Mouse (Mus musculus) intestine, embryonic 14.5 days (tissue): ENCODE results near the gene Impdh2. TPM values are rescaled to one million over a fixed set of nuclear protein-coding genes. Genes with fewer than 3 reads are reported as not detected.
"Not testable (repeated sequence)": the region's sequence is repeated elsewhere in the genome, so short reads cannot be mapped to it uniquely, and the experiment has no call there.

Experiments used
- ATAC-seq: fragments of 200-750 bp; cut with Nextera tagmentation; replicated peaks from 2 replicates; pipeline ENCODE4 v1.8.0; 2017; ENCODE audit warnings: low read depth, moderate number of reproducible peaks, moderate TSS enrichment, moderate library complexity; ENCODE audit not compliant: low FRiP score, low TSS enrichment
- DNase-seq: peaks from one replicate; pipeline ENCODE4 v3.0.0-alpha.2; 2018; ENCODE audit warnings: low spot score
- H3K27ac ChIP-seq: fragments of 300-500 bp; sonication (generic); 2 replicates; pipeline ENCODE4 v1.5.1; 2014; ENCODE audit warnings: low read depth, mild to moderate bottlenecking, control low read depth
- H3K27me3 ChIP-seq: fragments of 300-500 bp; sonication (generic); replicated peaks from 2 replicates; pipeline ENCODE4 v1.6.1; 2014; ENCODE audit warnings: low read length, control low read depth; ENCODE audit not compliant: control insufficient read depth, insufficient read depth
- H3K36me3 ChIP-seq: fragments of 300-500 bp; sonication (generic); 2 replicates; pipeline ENCODE4 v1.6.1; 2014; ENCODE audit warnings: low read length, control low read depth; ENCODE audit not compliant: control insufficient read depth, insufficient read depth
- H3K4me1 ChIP-seq: fragments of 300-500 bp; sonication (generic); replicated peaks from 2 replicates; pipeline ENCODE4 v1.6.1; 2014; ENCODE audit warnings: low read length, control low read depth, mixed read lengths; ENCODE audit not compliant: control insufficient read depth, insufficient read depth
- H3K4me2 ChIP-seq: fragments of 300-500 bp; sonication (generic); 2 replicates; pipeline ENCODE4 v1.6.1; 2014; ENCODE audit warnings: low read length
- H3K4me3 ChIP-seq: fragments of 300-500 bp; sonication (generic); 2 replicates; pipeline ENCODE4 v1.5.1; 2014; ENCODE audit warnings: low read depth, low read length, control low read depth, mixed read lengths
- H3K9ac ChIP-seq: fragments of 300-500 bp; sonication (generic); 2 replicates; pipeline ENCODE4 v1.6.1; 2014; ENCODE audit warnings: mild to moderate bottlenecking, low read length
- H3K9me3 ChIP-seq: fragments of 300-500 bp; sonication (generic); 2 replicates; pipeline ENCODE4 v1.6.1; 2016; ENCODE audit warnings: low read length, control low read depth; ENCODE audit not compliant: control insufficient read depth
- WGBS: fragments of 180-500 bp; shearing (Covaris S2); extraction: QIAGEN DNeasy Blood & Tissue Kit; methylation state at CpG from one replicate; pipeline ENCODE4 v1.1.7; 2014; 5-methylcytosine and 5-hydroxymethylcytosine counted together
- microRNA counts: library from miRNA; unstranded; fragments of <30 nt; microRNA quantifications from one replicate; lab custom pipeline; 2016
- microRNA-seq: library from miRNA; unstranded; fragments of <30 nt; microRNA quantifications from one replicate; pipeline ENCODE4, GENCODE M21; 2016
- polyA plus RNA-seq: library from polyadenylated mRNA; unstranded; fragments of >200 nt; fragmentation: Nextera tagmentation; extraction: Ambion mirVana; gene quantifications from 2 replicates; pipeline ENCODE4 v1.2.1, GENCODE M21; 2014

Gene Impdh2
- polyA plus RNA-seq, 1 experiment from 2014 or later: 226 TPM

GRCm38 (mm10) chr9:108607929-108608328, 47.8 kb downstream of the Impdh2 start:
- H3K27me3 ChIP-seq, ATAC-seq, H3K4me1 ChIP-seq, H3K4me2 ChIP-seq, DNase-seq, H3K4me3 ChIP-seq, H3K9ac ChIP-seq, H3K9me3 ChIP-seq, H3K27ac ChIP-seq: not testable (repeated sequence)
- WGBS: 87% methylated on average over 5 of the region's 5 CpGs
- peaks cover 97% of the 10 kb centered on the region for H3K36me3 ChIP-seq

GRCm38 (mm10) chr9:108608889-108609288, 48.8 kb downstream of the Impdh2 start:
- Histone ChIP-seq H3K4me2 (no peak overlapping the region), H3K4me1 (no peaks in the 10 kb centered on the region), H3K4me3 (no peak overlapping the region), H3K9ac (no peak overlapping the region), H3K36me3 (peaks cover 97% of the 10 kb centered on the region), H3K27ac (no peak overlapping the region), H3K9me3 (no peaks in the 10 kb centered on the region), H3K27me3 (no peaks in the 10 kb centered on the region)
- ATAC-seq (no peak), DNase-seq (no peak)
- 88% methylated on average over 4 of the region's 4 CpGs for WGBS

GRCm38 (mm10) chr9:108611488-108611887, 51.4 kb downstream of the Impdh2 start:
- no peaks in the 10 kb centered on the region for H3K4me1 ChIP-seq
- ATAC-seq (no peak), DNase-seq (no peak)
- H3K27ac ChIP-seq: no peak overlapping the region
- no peaks in the 10 kb centered on the region for H3K27me3 ChIP-seq
- WGBS: 95% methylated on average over 10 of the region's 10 CpGs
- no peak overlapping the region for H3K4me2 ChIP-seq
- H3K9me3 ChIP-seq: no peaks in the 10 kb centered on the region
- H3K4me3 ChIP-seq: no peak overlapping the region
- H3K36me3 ChIP-seq: peaks cover 98% of the 10 kb centered on the region
- H3K9ac ChIP-seq: no peak overlapping the region

MicroRNA genes within 50 kb of the gene (microRNA counts, 519-probe panel; counts per million panel counts)
- microRNA mmu-miR-191 (lab: Ali Mortazavi, UCI) (3,764 counts per million, percentile 54 among the panel's probes with 10 or more counts), microRNA mmu-miR-425 (lab: Ali Mortazavi, UCI) (3,307 counts per million, percentile 42 among the panel's probes with 10 or more counts)

Small RNA genes lying within 50 kb of the gene (microRNA-seq; reads per million reads assigned to microRNA genes)
- gene Gm24083 (not detected), gene Mir191 (not detected), gene Mir425 (2,770 reads per million, percentile 86 among the genes with 10 or more reads in this experiment)

Other genes with a start within 250 kb of the Impdh2 start
- gene Gpx1, start 221.4 kb upstream of the Impdh2 start, polyA plus RNA-seq: 760 and 815 TPM in 2 replicates
- 103 and 114 TPM in 2 replicates for gene Usp4, start 212.4 kb upstream of the Impdh2 start, polyA plus RNA-seq
- 0.55 and 0.66 TPM in 2 replicates for gene 1700102P08Rik, start 167.5 kb upstream of the Impdh2 start, polyA plus RNA-seq
- 1.5 and 1.7 TPM in 2 replicates for gene Ccdc36, start 131.8 kb upstream of the Impdh2 start, polyA plus RNA-seq
- gene BC048562, start 123.8 kb upstream of the Impdh2 start, polyA plus RNA-seq: not detected in 2 replicates
- 43.9 and 49.7 TPM in 2 replicates for gene Ccdc71, start 99.8 kb upstream of the Impdh2 start, polyA plus RNA-seq
- 59.9 and 60.7 TPM in 2 replicates for gene Klhdc8b, start 98.7 kb upstream of the Impdh2 start, polyA plus RNA-seq
- 32.3 and 33.7 TPM in 2 replicates for gene Lamb2, start 80.5 kb upstream of the Impdh2 start, polyA plus RNA-seq
- 51.6 and 53.5 TPM in 2 replicates for gene Usp19, start 69.7 kb upstream of the Impdh2 start, polyA plus RNA-seq
- gene Qars, start 52.6 kb upstream of the Impdh2 start, polyA plus RNA-seq: 119 and 128 TPM in 2 replicates
- 122 and 133 TPM in 2 replicates for gene Qrich1, start 43.5 kb upstream of the Impdh2 start, polyA plus RNA-seq
- 37.0 and 39.8 TPM in 2 replicates for gene Ndufaf3, start 7.1 kb downstream of the Impdh2 start, polyA plus RNA-seq
- gene Dalrd3, start 9.6 kb downstream of the Impdh2 start, polyA plus RNA-seq: 127 and 146 TPM in 2 replicates
- gene Wdr6, start 18.5 kb downstream of the Impdh2 start, polyA plus RNA-seq: 82.0 and 95.0 TPM in 2 replicates
- 5.9 and 7.0 TPM in 2 replicates for gene P4htm, start 37.4 kb downstream of the Impdh2 start, polyA plus RNA-seq
- 43.1 and 46.7 TPM in 2 replicates for gene Arih2, start 89.1 kb downstream of the Impdh2 start, polyA plus RNA-seq
- 29.1 and 34.5 TPM in 2 replicates for gene Slc25a20, start 101.8 kb downstream of the Impdh2 start, polyA plus RNA-seq
- 52.3 and 54.4 TPM in 2 replicates for gene Prkar2a, start 129.0 kb downstream of the Impdh2 start, polyA plus RNA-seq
- 107 and 110 TPM in 2 replicates for gene Ip6k2, start 223.5 kb downstream of the Impdh2 start, polyA plus RNA-seq
- gene Nckipsd, start 248.1 kb downstream of the Impdh2 start, polyA plus RNA-seq: 14.3 and 15.3 TPM in 2 replicates